Mouse (Mus musculus): ENCODE measurements around the gene Selplg.

- TF ChIP-seq CTCF (IDR thresholded peaks at IDR 0.05; ENCODE audit: extremely low read depth, insufficient read depth, low read length): no peak
- TF ChIP-seq POLR2A (IDR thresholded peaks at IDR 0.05; ENCODE audit: extremely low read depth, insufficient read depth, low read length): no peak
Measured at GRCm38 (mm10) chr5:113842244-113842643, 9.8 kb upstream of the Selplg start.

Measured in cortical plate, adult 2 months (tissue).